Mouse (Mus musculus) retina, embryonic 14.5 days (tissue): ENCODE measurements around the gene Tacc2.

Experiments
- DNase-seq: peaks from one replicate; pipeline ENCODE4 v3.0.0-alpha.2; 2015; ENCODE audit warnings: low spot score

The Tacc2 gene

DNA sequence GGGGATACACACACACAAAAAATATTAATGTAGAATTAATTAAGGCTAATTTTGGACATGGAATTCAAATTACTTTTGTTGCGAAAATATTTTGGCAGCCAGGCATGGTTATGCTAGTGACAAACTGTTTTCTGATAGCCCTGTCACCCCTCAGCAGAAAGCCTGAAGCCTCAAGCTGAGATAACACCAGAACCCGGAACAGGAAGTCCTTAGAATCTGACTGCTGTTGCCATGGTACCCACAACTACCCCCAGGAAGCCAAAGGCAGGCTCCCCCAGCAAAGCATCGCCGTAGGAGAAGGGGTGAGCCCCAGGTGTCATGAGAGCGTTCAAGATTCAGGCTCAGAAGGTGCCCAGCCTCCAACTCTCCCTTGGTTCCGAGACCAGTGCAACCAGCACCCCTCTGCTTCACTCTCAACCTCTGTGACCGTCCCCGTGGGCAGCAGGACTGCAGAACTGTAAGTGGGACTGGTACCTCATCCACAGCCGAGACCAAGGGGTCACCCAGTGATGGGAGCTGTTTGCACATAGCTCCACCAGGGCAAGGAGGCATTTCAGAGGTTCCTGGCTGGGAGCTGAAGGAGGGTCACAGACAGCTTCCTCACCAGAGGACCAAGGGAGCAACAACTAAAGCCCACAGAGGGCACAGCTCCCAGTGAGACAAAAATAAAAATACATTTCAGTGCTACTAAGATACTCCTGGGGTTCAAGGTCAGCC is 196.8 kb downstream of the Tacc2 start, which contains the start of gene Btbd16:
Gene Btbd16, plus strand, starts transcription at position 156 of the 717 bp plus-strand sequence.
- DNase-seq = no peak

DNA sequence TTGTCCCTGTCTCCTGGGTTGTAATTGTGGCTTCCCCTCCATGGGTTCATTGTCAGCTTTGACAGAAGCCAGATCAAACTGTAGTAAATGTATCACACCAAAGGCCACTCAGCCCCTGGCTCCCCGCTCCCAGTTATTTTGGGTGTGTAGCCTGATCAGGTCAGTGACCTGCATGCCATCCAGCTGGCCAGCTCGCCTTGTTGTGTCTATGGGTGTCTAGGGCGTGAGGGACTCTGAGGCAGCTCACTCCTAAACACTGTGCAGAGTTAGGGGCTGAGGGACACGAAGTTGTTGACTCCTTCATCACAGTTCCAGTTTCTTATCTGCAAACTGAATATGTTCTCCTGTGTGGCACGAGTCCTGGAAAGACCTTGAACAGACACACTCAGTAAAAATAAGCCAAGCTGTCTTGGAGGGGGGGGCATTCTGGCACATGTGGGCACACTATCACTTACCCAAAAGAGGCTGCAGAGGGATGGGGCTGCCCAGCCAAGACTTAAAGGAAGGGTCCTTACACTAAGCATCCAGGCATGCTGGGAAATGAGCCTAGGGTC is 203.7 kb downstream of the Tacc2 start:
- DNase-seq = no peak

DNA sequence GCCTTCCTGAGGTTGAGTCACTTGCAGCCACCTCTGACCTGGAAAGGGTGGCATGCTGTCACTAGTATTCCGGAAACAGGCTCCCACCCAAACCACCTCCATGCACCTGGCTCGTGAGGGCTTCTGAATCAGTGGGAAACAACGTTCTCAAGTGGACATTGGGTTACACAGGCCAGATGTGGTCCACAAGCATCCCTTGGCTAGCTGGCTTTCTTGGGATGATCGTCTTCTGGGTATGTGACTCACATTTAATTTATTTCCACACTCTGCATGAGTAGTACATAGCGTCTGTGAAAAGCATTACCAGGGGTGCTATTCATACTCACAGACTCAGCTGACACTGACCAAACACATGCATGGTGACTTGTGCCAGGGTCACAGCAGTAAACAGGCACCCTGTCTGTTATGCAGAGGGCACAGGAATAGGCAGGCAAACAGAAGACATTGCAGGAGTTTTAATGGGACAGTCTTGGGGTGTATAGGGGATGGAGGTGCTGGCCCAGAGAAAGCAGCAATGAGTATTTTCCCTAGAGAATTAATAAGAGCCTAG is 205.3 kb downstream of the Tacc2 start:
- DNase-seq = no peak

DNA sequence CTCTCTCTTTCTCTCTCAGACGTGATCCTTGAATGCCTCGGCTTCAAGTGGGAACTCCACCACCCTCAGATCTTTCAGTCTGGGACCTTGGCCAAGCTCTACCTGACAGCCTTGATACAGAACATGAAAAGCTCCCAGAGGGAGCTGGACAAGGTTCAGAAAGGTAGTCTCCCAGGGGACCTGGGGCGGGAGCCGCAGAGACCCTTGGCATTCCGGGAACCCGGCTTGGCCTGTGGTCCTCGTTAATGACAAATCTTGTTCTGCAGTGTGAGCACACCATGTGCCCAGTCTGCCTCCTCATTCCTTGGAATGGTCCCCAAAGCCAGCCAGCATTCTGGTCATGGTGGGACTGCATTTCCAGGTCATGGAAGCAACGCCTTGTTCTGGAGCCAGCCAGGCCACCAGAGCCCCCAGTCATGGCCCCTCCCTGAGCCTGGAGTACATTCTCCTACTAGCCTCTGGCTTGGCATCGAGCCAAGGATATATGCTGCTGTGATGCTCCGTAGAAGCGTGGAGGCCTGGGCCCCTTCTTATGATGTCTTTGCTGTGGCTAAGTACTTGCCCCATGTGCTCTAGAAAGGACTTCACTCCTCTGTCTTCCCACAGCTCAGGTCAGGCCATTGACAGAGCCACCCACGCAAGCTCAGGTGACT is 208.8 kb downstream of the Tacc2 start:
- DNase-seq = no peak

DNA sequence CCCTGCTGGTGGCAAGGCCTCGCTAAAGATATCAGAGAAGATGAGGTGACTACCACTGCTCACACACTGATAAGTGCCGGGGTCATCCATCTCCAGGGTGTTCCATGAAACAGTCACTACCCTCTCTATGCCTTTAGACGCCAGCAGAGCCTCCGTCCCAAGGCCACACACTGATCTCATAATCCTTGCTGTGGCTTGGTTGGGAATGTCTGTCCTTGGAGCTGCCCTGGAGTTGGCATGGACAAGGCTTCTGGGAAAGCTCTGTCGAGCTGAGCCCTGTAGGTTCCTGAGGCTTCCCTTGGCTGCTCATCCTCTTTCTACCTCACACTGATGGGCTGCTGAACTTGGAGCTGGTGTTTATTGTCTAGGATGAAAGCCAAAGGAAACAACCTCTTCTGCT is 209.5 kb downstream of the Tacc2 start:
- DNase-seq = no peak

DNA sequence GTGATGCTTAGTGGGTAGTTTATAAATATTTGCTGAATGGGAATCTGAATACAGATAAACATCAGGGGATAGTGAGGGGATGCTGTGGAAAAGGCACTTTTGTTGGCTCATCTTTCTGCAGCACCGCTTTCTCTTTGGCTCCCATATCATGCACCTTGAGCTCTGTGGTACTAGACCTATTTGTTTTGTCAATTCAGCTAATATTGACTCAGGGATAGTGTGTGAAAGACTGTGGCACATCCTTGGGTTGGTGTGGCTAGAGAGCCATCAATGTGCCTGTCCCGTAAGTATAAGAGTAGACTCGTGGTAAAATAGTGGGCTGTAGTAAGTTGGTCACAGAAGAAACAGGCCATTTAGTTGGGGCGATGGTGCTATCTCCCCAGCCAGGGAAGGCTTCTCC is 210.3 kb downstream of the Tacc2 start:
- DNase-seq = no peak

DNA sequence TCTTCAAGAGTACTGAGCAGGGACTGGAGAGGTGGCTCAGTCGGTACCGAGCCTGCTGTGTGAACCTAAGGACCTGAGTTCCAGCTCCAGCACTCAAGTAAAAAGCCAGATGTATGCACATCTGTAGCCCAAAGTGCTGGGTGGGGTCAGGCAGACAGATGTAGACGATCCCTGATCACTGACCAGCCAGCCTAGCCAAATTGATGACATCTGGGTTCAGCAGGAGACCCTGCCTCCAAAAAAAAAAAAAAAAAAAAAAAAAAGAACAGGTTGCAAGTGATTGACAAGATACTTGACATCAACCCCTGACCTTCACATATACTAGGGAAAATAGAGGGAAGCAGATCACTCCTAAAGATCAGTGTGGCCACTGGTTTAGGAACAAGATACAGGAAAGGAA is 211.7 kb downstream of the Tacc2 start:
- no peak for DNase-seq

DNA sequence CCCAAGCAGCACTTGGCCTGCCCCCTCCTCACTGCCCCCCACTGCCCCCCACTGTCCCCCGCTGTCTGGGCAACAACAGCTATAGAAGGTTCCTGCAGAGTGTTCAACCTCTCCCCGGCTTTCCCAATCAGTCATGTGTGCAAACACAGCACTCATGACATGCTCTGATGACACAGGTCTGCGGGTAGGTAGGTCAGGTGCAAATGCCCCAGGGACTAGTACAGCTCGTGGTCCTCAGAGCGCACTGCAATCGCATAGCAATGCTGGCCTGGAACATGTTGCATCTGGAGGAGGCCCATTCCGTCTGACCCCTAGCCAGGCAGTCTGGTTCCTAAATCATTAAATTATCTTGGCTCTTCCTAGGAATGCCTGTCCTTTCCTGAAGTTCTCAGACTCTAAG is 212.2 kb downstream of the Tacc2 start:
- DNase-seq = no peak

DNA sequence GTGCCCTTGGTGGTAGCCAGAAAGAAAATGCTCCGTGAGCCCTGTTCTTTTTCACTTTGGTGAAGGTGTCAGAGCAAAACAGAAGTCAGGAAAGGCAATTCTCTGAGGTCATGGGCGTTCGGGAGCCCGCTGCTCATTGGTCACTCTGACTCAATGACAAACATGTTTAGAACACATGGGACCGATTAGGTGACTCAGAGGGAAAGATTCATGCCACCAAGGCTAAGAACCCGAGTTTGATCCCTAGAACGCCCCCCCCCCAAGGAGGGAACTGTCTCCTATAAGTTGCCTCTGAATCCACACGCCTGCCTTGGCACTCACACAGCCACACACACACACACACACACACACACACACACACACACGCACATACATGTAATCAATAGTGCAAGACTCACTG is 216.4 kb downstream of the Tacc2 start:
- DNase-seq = no peak

DNA sequence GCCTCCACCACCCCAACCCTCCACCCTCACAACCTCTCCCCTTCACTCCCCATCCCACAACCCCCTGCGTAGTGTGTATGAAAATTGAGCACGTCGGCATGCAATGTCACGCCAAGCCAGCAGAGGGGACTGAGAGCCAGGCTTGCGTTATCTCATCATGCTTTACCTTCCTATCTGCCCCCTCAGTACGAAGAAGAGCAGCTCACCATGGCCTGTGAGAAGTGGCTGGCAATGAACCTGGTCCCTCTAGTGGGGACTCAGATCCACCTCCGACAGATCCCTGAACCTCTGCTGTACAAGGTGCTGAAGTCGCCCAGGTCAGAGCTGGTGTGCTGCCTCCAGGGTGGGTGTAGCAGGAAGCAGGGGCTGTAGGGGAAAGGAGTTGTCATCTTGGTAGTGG is 219.5 kb downstream of the Tacc2 start:
- peak; percentile 17 for DNase-seq

DNA sequence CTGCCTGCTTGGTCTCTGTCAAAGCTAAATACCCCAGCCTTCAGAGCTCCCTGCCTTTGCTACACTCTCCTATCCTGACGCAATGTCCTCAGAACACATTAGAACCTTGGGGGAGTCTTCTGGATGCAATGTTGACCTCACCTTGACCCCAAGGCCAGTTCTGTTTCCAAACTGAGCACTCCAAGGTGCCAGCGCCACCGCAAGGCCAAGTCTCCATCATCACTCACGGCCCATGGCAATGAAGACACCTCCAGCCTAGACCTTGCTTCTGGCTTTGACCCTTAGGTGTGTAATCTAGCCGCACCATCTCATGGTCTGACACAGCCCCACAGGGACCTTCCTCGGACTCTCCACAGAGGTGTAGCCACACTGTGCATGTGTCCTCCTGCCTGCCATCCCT is 220.3 kb downstream of the Tacc2 start:
- DNase-seq = no peak

DNA sequence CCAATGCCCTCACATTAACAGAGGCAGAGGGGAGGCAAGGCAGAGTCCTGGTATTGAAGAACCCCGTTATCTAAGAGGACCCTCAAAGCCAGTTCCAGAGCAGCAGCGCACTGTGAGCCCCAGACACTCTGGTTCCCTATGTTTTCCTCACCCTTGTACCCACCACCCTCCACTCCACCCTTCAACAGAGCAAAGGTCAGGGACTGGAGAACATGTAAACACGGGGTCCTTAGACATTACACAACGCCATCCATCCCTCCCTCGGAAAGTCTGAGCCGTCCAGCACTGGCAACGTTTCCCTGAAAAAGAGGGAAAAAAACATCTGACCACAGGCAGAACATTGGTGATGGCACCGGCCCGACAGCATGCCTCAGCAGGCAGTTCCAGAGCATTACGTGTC is 222.2 kb downstream of the Tacc2 start:
- no peak for DNase-seq

DNA sequence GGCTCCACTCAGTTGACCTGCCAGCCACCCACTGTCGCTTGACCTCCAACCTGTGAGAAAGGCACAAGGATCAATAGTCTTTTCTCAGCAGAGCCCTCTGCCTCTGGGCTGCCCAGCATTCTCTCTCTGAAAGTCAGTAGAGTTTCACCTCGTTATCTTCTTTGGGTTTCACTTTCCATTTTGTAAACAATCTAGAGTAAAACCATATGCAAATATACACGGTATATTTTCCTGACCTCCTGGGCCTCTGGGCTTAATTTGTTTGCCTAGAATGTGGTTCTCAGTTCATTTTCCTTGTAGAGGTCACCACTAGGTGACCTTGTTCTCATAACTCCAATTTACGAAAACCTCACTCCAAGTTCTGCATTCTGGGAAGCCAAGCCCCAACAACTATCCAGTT is 223.4 kb downstream of the Tacc2 start:
- DNase-seq = no peak

DNA sequence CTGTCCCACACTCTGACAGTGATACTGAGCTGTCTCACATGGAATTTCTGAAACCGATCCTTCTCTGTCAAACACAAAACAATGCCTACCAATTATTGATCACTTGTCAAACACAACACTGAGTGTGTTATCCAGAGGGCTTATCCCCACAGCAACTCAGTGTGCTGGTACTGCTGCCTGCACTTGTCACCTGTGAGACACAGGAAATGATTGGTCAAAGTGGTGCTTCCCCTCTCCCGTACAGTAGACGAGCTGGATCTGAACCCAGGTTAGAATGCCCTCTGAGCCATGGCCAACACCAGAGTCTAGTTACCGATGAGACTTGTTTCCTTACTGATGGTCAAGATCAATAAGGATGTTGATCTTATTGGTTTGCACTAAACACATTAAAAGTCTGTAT is 224.6 kb downstream of the Tacc2 start:
- no peak for DNase-seq

DNA sequence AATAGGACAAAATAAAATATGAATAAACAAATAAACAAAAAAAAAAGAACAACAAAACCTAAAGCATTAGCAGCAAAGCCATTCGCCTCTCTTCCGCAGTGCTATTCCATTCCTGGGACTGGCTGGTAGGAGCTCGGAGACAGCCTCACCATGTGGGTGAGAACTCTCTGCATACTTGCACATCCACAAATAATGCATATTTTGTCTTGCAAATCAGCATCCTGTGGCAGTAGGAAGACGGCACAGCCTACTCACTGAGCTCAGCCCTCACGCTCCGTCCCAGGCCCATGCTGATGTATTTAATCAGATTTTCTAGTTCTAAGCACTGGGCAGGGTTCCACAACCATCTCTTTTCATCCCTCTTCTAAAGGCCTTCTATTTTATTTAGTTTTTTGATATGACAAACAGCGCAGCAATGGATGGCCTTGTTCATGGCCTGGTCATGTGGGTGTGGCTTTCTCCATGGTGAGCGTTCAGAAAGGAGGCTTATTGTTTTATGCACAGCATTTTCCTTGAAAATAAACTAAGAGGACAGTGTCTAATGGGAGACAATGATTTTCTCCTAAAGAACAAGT is 226.1 kb downstream of the Tacc2 start:
- no peak for DNase-seq

DNA sequence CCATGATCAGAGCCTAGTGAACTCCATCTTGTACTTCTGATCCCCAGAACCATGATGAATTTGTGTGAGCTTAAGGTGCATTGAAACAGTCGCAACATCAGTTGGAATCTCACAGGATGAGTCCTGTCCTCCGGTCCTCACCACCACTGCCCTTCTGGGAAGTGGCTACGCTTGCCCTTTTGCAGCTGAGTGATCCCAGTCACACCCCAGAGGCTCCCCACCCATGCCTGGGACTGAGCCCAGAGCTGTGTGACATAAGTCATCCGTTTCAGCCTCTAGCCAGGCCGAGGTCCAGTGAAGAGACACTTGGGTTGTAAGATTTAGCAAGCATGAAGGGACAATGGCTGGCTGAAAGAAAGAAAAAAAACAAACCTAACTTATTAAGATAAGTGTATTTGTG is 227.8 kb downstream of the Tacc2 start:
- no peak for DNase-seq

DNA sequence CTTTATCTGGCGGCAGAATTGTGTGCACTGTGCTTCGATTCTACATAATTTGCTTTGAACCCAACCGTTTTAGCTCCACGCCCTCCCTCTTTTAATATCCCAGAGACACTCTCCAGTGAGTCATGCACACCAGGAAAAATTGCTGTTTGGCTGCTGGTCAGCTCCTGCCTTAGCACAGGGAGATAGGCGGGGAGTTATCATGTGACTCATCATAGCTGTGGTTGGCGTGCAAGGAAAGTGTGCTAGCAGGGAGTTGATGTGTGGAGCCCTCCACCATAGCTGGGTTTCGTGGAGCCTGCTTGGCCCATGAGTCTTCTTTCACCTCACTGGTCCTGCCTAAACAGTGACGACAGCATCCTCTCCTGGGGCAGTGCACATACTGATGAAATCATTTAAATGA is 230.5 kb downstream of the Tacc2 start:
- DNase-seq = no peak

DNA sequence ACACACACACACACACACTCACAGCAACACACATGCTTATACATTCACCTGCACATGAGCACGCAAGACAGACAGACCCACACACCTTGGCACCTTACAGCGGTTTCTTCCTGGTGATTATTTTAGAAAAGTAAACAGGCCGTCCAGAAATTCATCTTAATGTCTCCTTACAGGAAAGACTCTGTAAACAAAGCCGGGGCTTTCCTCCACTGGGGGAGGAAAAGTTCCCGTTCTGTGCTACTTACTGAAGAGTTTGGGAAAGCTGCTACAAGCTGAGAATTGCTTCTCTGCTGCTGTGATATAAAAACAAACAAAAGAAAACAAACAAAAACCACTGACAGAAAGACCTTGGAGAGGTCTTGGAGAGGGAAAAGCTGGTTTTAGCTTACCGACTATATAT is 231.5 kb downstream of the Tacc2 start:
- no peak for DNase-seq

DNA sequence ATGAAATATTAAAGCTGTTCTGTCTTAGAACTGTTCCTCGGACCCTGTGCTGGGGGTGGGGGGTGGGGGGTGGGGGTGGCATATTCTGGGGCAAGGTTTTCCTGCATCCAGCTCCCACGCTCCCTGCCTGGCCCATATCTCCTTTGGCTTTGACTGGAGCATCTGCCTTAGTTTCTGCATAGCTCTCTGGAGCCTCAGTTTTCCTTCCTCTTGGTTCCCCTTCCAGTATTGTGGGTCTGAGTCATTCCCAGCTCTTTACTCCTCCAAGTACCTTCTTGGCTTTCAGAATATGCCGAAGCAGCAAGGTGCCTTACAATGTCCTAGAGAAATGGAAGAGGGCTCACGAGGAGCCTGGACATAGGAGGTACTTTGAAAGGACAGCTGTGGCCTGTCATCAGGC is 233.0 kb downstream of the Tacc2 start:
- no peak for DNase-seq

DNA sequence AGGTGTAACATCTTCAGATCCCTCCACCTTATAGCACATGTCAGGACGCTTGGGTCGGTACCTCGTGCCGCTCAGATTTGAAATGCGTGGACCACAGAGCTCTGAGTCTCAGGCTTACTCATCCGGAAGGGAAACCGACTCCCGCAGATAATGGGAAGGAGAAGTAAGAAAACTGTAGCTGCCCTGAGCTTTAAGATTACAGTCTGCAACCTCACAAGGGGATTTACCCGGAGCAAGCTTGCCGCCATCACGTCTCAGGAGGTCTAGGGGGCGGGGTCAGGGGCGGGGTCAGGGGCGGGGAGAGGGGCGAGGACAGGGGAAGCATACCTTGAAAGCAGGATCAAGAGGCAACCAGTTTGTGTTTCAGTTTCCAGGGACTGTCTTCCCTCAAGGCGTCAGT is 235.2 kb downstream of the Tacc2 start:
- DNase-seq = no peak
